Mouse (Mus musculus): Measurements from ENCODE around the gene Kcna6. TPM values are rescaled to one million over a fixed set of nuclear protein-coding genes. Genes with fewer than 3 reads are reported as not detected.

Gene Kcna6
- polyA plus RNA-seq, 1 experiment from 2014 or later = 1.1 TPM

DNA sequence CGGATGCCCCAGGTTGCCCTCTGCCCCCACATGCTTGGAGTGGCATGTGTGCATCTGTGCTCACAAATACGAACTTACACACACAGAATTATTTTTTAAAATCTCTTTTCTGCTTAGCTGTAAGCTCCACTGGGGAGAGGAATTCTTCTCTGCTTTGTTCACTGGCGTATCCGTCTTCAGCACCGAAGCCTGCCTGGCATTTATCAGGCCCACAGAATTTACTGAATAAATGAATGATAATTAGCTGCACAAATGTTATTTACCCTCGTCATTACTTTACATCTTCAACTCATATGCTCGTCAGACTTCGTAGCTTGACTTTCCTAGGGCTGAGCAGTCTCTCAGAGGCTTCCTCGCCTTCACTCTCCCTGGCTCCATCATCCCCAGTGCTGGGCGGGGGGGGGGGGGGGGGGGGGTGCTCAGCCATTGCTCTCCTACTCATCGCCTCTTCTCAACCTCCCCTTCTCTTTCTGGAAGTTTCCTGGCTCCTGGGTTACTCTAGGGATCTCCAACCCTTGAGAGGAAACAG is 24.2 kb upstream of the Kcna6 start:
- Histone ChIP-seq H3K4me2 (replicated peaks; ENCODE audit: low read depth) (no peak overlapping the region), H3K9ac (ENCODE audit: low read depth, low read length) (no peak overlapping the region), H3K36me3 (ENCODE audit: control insufficient read depth, insufficient read depth) (no peaks in the 10 kb centered on the region), H3K27me3 (replicated peaks; ENCODE audit: control insufficient read depth, insufficient read depth, low read length) (no peaks in the 10 kb centered on the region), H3K4me1 (replicated peaks; ENCODE audit: control insufficient read depth, insufficient read depth, low read length) (no peaks in the 10 kb centered on the region), H3K27ac (ENCODE audit: low read depth, low read length) (no peak overlapping the region), H3K9me3 (ENCODE audit: control insufficient read depth) (no peaks in the 10 kb centered on the region), H3K4me3 (ENCODE audit: low read depth, low read length) (no peak overlapping the region)
- TF ChIP-seq CTCF (IDR thresholded peaks at IDR 0.05; ENCODE audit: low read depth) = no peak
- WGBS = 76% methylated on average over 11 of the region's 11 CpGs
- ATAC-seq = no peak

DNA sequence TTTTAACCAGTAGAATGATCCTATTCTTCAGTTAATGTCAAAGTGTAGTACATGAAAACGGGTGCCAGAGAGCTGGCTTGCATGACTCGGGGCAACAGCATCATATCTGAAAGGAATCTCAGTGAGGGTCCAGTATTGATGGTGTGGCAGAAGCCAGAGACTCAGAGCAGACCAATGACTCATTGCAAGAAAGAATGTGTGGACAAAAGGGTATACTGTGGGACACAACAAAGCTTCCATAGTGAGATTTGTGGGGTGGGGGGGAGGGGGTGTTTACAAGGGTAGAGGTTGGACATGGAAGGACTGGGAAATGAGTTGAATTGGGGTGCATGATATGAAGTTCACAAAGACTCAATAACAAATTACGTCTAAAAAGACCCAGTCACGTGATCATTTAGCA is 20.9 kb upstream of the Kcna6 start:
- no peak; the same call in 1 of the 2 replicates for ATAC-seq
- WGBS = 85% methylated on average over 4 of the region's 4 CpGs
- H3K4me3 ChIP-seq (ENCODE audit: low read depth, low read length) = no peak overlapping the region
- H3K4me1 ChIP-seq (replicated peaks; ENCODE audit: control insufficient read depth, insufficient read depth, low read length) = no peaks in the 10 kb centered on the region
- TF ChIP-seq CTCF (IDR thresholded peaks at IDR 0.05; ENCODE audit: low read depth) = no peak
- H3K27ac ChIP-seq (ENCODE audit: low read depth, low read length) = no peak overlapping the region
- H3K9me3 ChIP-seq (ENCODE audit: control insufficient read depth) = no peaks in the 10 kb centered on the region
- H3K4me2 ChIP-seq (replicated peaks; ENCODE audit: low read depth) = no peak overlapping the region
- H3K9ac ChIP-seq (ENCODE audit: low read depth, low read length) = no peak overlapping the region
- H3K27me3 ChIP-seq (replicated peaks; ENCODE audit: control insufficient read depth, insufficient read depth, low read length) = no peaks in the 10 kb centered on the region
- no peaks in the 10 kb centered on the region for H3K36me3 ChIP-seq (ENCODE audit: control insufficient read depth, insufficient read depth)

DNA sequence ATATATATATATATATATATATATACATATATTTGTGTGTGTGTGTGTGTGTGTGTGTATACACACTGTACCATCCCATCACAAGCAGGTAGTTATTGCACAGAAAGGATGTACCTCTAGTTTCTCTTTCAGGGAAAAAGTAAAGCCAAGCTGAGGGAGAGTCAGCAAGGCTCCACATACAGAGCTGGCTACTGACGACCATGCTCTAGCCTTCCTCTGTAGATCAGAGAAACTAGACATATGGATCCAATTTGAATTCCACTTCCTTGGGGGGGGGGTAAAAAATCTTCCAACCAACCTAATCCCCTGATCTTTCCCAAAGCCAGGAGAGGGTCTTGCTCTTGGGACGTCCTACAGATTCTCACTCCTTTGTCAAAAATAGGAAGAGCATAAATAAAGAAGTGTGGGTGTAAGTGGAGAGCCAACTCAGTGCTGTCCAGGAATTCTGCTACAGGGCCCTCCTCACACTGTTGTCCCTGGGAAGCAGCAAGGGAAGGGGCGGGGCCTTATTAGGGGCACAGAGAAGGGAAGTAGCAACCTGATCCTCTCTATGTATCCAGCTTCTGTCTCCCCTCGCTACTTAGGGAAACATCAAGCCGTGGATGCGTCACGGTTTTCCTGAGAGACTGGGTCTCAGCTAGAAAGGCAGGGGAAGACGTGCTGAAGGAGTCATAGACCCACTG is 15.4 kb upstream of the Kcna6 start:
- no peak for ATAC-seq
- no peaks in the 10 kb centered on the region for H3K9me3 ChIP-seq (ENCODE audit: control insufficient read depth)
- no peaks in the 10 kb centered on the region for H3K36me3 ChIP-seq (ENCODE audit: control insufficient read depth, insufficient read depth)
- no peaks in the 10 kb centered on the region for H3K4me1 ChIP-seq (replicated peaks; ENCODE audit: control insufficient read depth, insufficient read depth, low read length)
- WGBS = 31% methylated on average over 8 of the region's 8 CpGs
- TF ChIP-seq CTCF (IDR thresholded peaks at IDR 0.05; ENCODE audit: low read depth) = no peak
- no peak overlapping the region for H3K4me3 ChIP-seq (ENCODE audit: low read depth, low read length)
- no peak overlapping the region for H3K27ac ChIP-seq (ENCODE audit: low read depth, low read length)
- no peaks in the 10 kb centered on the region for H3K27me3 ChIP-seq (replicated peaks; ENCODE audit: control insufficient read depth, insufficient read depth, low read length)
- H3K9ac ChIP-seq (ENCODE audit: low read depth, low read length) = no peak overlapping the region
- H3K4me2 ChIP-seq (replicated peaks; ENCODE audit: low read depth) = no peak overlapping the region

DNA sequence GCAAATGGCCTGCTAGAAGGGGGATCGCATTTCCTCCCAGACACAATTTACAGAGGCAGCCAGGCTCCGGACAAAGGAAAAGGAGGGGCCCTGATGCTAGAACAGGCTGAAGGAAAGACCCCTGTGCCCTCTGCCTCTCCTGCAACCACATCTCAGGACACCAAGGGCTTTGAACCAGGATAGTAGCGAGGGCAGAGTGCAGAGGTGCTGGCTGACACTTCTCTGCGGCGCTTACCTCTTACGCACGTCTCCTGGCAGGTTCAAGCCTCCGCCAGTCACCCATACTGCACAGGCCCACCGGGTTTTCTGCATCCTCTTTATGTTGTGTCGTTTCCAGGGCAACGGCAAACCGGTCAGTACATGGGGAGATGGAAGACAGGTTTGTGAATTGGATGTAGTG is 12.0 kb upstream of the Kcna6 start:
- no peak overlapping the region for H3K9ac ChIP-seq (ENCODE audit: low read depth, low read length)
- H3K9me3 ChIP-seq (ENCODE audit: control insufficient read depth) = no peaks in the 10 kb centered on the region
- no peak overlapping the region for H3K4me3 ChIP-seq (ENCODE audit: low read depth, low read length)
- no peaks in the 10 kb centered on the region for H3K4me1 ChIP-seq (replicated peaks; ENCODE audit: control insufficient read depth, insufficient read depth, low read length)
- H3K36me3 ChIP-seq (ENCODE audit: control insufficient read depth, insufficient read depth) = no peaks in the 10 kb centered on the region
- 48% methylated on average over 12 of the region's 12 CpGs for WGBS
- no peak overlapping the region for H3K27ac ChIP-seq (ENCODE audit: low read depth, low read length)
- ATAC-seq = no peak
- H3K27me3 ChIP-seq (replicated peaks; ENCODE audit: control insufficient read depth, insufficient read depth, low read length) = no peaks in the 10 kb centered on the region
- no peak overlapping the region for H3K4me2 ChIP-seq (replicated peaks; ENCODE audit: low read depth)
- TF ChIP-seq CTCF (IDR thresholded peaks at IDR 0.05; ENCODE audit: low read depth) = no peak

DNA sequence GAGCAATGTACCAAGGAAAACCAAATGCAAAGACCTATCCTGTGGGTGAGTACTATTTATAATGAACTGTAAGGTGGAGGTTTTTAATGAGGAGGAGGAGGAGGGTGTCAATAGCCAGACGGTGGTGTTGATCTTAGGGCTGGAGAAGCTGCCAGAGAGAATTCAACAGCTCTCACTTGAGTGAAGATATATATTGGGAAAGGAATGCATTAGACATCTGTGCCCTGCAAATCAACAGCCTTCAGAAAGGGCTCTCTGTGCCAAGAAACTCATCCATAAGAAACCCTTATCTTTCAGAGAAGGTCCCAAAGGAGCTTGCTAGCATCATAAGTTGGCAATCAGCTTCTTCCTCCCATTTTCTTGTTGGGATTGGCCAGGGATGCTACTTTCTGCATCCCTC is 5.4 kb upstream of the Kcna6 start:
- Histone ChIP-seq H3K27ac (ENCODE audit: low read depth, low read length) (no peak overlapping the region), H3K4me3 (ENCODE audit: low read depth, low read length) (no peak overlapping the region), H3K9ac (ENCODE audit: low read depth, low read length) (no peak overlapping the region), H3K4me1 (replicated peaks; ENCODE audit: control insufficient read depth, insufficient read depth, low read length) (no peaks in the 10 kb centered on the region), H3K4me2 (replicated peaks; ENCODE audit: low read depth) (no peak overlapping the region), H3K9me3 (ENCODE audit: control insufficient read depth) (no peaks in the 10 kb centered on the region), H3K36me3 (ENCODE audit: control insufficient read depth, insufficient read depth) (no peaks in the 10 kb centered on the region), H3K27me3 (replicated peaks; ENCODE audit: control insufficient read depth, insufficient read depth, low read length) (peaks cover 11% of the 10 kb centered on the region)
- WGBS = 45% methylated on average over 1 of the region's 1 CpGs
- TF ChIP-seq CTCF (IDR thresholded peaks at IDR 0.05; ENCODE audit: low read depth) = no peak
- ATAC-seq = no peak

DNA sequence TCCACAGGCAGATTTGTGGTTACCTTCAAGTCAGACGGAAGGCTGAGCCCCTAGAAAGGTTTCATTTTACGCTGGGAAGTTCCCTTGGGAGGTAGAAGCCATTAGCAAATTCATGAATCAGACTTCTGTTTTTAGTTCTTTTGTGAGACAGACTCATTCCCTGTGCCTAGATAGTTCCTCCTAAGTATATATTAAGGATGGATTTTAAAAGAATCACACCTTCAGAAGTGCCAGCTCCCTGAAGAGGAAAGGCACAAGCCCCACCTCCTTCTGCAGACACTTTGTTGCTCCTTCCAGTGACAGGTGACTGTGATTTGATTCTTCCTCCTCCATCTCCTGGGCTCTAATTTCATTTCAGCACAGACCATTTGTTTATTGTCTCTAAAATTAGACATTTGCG is 2.1 kb upstream of the Kcna6 start:
- H3K9ac ChIP-seq (ENCODE audit: low read depth, low read length) = no peak overlapping the region
- H3K27ac ChIP-seq (ENCODE audit: low read depth, low read length) = no peak overlapping the region
- H3K4me1 ChIP-seq (replicated peaks; ENCODE audit: control insufficient read depth, insufficient read depth, low read length) = no peaks in the 10 kb centered on the region
- peaks cover 32% of the 10 kb centered on the region for H3K27me3 ChIP-seq (replicated peaks; ENCODE audit: control insufficient read depth, insufficient read depth, low read length)
- H3K36me3 ChIP-seq (ENCODE audit: control insufficient read depth, insufficient read depth) = no peaks in the 10 kb centered on the region
- 62% methylated on average over 3 of the region's 3 CpGs for WGBS
- H3K4me3 ChIP-seq (ENCODE audit: low read depth, low read length) = no peak overlapping the region
- H3K4me2 ChIP-seq (replicated peaks; ENCODE audit: low read depth) = no peak overlapping the region
- no peak for TF ChIP-seq CTCF (IDR thresholded peaks at IDR 0.05; ENCODE audit: low read depth)
- no peaks in the 10 kb centered on the region for H3K9me3 ChIP-seq (ENCODE audit: control insufficient read depth)
- ATAC-seq = no peak

Data from intestine, postnatal 0 days (tissue).